Mouse (Mus musculus) mouse trophoblast stem cell (cell line): ENCODE data around the gene Fstl4.

Source experiments
- in situ Hi-C, 2 experiments: fragments of 300-500 bp; cut with MseI, MboI; formaldehyde crosslinking; loops; 2 replicates in 1 of 2; 3 replicates in 1 of 2; pipeline ENCODE4 v1.15.1; 2025

Gene Fstl4

DNA sequence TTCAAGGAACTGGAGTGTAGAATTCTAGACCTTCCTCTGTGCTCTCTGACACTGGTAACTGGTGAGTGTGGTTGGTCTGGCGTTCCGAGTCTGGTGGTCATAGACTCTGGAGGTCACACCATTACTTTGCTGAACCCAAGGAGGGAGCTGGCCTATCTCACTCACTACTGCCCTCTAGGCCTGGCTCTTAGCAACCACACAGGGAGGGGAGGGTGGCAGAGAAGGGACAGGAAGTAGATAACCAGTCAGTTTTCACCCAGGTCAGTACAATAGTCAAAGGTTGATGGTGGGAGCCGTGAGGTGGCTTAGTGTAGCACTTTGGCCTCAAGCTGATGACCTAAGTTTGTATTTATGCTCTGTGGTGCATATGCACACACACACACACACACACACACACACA lies 255.1 kb downstream of the Fstl4 start:
- in situ Hi-C loops = no loop called here

DNA sequence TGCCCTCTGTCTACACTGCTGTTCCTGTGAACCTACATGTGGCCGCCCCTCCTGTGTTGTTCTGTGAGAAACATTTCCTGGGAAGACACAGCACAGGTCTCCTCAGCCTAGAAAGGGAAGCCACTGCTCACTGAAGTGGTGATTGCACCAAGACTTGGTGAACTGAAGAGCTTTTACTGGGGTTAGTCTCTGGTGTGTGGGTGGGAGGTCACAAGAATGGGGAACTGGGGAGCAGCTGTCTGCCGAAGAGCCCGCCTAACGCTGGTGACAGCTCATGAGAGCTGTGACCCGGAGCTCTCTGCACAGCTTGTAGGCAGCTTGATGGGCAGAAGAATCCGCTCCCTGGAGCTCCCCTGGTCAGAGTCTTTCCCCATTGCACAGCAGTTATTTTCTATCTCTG lies 260.0 kb downstream of the Fstl4 start:
- in situ Hi-C loops = no loop called here

DNA sequence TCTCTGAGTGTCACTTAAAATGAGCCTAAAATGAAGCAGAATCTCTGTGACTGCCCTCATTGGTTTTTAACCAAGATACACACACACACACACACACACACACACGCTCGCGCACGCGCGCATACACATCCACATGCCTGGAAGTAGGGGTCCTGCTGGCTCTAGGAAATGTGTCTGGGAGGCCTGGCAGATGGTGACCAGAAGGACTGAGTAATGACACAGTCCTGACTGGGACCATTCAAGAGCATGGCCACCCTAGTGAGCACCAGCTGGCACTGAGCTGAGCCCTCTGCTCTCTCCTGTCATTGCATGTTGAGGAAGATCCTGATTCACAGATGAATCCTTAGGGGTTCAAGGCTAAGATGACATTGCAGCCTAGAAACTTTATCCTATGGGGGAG lies 261.3 kb downstream of the Fstl4 start:
- in situ Hi-C loops = no loop called here

DNA sequence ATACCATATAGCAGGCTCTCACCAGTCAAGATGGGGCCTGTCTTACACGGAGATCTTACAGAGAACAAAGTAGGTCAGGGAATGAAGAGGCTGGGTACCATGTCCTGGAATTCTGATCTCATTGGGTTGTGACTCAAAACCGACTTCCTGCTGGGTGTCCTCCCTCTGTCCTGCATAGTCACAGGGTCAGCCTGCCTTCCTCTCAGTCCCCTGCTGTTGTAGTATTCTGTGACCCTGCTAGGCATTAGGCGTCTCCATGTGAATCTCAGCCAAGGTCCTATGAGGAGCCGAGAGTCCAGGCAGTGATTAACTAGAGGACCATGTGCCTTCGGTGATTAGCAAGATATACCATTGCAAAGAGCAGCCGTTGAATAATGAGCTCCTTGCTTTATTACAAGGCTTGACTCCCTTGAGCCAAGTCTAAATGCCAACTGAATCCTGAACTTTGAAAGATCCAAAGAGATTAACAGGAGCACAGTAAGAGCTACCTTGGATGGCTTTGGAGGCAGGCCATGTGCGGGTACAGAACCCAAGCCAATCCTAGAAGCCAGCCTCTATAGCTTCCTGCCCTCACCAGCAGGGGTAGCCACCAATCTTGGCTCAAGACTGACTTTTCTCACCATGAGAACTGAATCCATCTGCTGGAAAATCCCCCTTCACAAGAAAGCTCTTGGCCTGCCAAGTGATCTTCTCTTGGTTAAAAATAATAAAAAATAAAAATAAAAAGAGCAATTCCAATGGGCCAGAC lies 264.2 kb downstream of the Fstl4 start:
- in situ Hi-C loops = no loop called here

DNA sequence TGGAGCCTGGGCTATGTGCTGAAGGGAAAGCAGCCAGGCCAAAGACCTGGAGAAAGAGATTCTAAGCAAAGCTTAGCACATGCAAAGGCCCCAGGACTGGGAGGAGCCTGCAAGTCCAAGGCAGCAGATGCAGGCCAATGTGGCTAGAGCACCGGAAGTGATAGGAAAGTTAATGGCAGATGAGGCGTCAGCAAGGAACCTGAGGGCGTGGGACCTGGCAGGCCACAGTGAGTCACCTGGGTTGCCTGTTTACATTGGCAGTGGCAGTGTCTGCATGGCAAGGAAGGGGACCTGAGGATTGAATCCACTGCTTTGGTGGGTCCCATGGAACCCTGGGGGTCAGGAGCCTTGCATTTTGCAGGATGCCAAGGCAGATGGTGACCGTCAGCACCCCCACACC lies 267.3 kb downstream of the Fstl4 start:
- in situ Hi-C loops = loop anchor here in 1 of 2 experiments (10.0 kb wide), 1 partner anchor 607 kb away; no protein-coding TSS in a partner anchor

DNA sequence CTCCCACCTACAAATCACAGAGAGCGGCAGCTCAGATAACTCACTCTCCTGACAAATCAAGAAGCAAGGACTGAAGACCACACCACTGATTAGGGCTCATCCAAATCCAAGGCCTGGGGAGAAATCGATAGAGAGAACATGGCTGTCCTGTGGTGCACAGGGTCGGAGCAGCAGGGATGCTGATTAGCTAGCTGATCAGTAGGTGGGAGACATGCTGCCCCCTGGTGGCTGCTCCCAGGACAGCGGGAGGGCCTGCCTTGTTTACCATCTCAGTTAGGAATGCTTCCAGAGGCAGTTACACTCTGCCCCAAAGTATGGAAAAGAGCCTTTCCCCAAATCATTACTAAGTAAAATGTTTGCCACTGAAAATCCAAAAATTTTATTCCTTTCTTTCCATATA lies 267.9 kb downstream of the Fstl4 start:
- in situ Hi-C loops = loop anchor here in 1 of 2 experiments (10.0 kb wide), 1 partner anchor 608 kb away; no protein-coding TSS in a partner anchor

DNA sequence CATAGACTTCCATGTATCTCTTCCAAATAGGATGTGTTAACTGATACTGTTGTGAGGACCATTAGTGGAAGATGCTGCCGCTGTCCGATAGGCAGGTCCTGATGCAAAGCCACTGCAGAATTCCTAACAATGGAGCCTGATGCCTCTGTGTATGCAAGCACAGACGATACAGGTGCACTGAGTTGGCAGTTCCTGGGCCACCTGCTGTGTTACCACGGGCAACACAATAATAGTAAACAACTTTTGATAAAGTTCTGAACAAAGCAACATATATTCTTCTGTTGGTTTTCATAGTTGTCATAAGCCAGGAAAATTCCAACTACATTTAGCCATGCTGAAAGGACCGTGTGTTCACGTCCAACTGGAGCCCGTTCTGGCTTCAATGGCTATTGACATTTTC lies 271.0 kb downstream of the Fstl4 start:
- in situ Hi-C loops = loop anchor here in 1 of 2 experiments (10.0 kb wide), 1 partner anchor 611 kb away; no protein-coding TSS in a partner anchor

DNA sequence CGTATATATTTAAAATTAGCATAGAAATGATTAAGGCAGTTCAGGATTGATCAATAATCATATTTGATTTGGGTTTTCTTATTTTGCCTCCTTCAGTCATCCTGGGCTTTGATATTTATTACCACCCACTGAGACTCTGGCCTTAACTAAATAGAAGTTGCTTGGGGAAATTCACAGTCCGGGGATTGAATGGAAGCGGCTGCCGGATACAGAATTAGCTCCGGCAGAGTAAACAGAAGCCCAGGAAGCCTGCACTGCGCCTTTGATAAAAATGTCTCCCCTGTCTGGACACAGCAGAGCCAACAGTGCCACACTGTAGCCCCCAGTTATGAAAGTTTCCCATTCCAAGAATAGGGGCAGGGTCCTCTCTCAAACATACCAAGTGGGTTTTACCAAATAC lies 282.4 kb downstream of the Fstl4 start:
- in situ Hi-C loops = no loop called here

DNA sequence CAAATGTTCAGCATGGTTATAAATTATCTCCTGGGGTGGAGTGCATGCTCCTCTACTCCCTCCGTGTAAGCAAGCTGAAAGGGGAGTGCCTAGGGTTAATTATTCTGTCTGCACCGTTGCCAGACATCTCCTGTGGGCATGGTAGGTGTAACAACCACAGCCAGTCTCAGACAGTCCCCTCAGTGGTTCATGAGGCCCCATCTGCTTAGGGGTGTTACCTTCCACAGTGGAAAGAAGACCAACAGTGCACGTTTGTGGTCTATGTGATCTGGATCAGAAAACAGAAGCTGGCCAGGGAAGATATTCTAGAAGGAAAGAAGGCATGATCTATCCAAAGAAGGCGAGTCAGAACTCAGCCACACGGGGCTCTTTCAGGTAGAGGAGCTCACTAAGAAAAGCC lies 289.7 kb downstream of the Fstl4 start:
- in situ Hi-C loops = no loop called here

DNA sequence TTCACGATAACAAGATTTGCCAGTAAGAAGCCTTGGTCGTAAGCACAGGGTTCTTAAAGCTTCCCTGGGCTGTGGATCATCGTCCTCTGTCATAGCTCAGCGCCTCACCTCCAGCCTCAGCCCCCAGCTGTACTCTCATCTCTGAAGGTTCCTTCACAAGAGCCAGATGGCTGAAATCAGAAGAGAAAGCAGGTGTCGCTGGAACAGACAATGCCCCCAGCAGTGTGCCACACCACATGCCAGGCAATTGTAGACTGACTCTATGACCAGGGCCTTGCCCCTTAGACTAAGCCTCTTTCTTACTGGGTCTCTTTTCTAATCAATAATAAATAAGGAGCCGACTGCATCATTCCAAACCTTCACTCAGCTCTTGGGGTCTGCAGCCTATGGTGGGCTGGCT lies 291.5 kb downstream of the Fstl4 start:
- in situ Hi-C loops = no loop called here

DNA sequence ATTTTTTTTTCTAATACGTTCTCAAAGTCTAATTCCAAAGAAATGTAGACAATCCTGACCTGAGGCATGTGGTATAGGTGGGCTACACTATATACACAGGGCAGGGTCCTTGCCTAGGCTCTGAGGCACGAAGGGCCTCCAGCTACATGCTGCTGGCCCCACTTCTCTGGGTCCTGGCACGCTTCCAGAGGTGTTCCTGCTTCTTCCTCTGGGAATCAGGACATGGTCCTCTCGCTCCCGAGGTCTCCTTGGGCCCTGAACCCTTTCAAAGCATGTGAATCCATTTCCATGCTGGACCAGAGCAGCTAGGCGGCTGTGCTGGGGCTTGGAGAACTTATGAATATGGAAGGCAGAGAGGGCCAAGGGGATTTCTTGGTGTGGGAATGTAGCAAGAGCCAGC lies 292.3 kb downstream of the Fstl4 start:
- in situ Hi-C loops = no loop called here

DNA sequence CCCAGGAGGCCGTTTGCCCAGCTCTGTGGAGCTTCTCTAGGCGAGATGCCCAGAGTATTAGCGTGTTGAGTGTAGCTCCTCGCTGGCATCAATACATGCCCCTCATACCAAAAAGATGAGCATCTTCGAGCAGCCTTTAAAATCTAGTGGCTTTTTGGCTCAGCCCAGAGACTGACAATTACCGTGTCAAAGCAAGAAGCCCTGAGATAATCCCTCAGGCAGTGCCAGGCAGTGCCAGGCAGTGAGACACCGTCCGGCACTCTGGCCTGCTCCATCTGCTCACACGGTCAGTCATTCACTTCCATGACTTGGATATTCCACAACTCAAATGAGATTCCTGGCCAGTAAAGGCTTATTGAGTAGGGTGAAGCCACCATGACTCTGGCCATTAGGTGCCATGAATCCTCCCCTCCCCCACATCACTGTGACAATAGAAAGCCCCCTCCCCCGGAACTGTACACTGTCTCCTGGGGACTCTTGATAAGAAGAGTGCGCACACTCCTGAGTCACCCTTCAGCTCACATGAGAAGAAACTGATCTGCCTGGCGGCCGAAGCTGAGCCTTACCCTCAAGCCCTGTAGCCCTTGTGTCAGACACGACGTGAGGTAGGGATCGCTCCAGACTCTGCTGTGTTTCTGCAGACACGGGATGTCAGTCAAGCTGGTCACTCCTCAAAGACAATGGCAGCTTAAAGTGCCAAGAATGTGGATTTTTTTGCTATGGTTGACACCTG lies 293.6 kb downstream of the Fstl4 start:
- in situ Hi-C loops = no loop called here

DNA sequence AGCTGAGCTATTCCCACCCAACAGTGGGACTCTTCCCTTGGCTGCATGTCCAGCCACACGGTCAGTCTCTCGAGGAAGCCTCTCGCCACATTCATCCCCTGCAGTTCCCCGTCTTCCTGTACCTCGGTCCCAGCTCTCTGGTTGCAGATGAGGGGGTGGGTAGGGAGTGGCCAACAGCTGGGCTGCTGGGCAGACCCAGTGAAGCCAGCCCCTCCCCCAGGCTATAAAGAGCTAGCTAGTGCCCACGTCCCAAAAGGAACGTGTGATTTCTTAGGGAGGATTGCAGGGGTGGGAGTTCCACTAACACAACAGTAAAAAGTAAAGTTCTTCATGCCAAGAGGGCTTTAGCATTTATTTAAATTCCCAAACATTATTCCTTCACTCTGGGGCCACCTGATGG lies 294.1 kb downstream of the Fstl4 start:
- in situ Hi-C loops = no loop called here

DNA sequence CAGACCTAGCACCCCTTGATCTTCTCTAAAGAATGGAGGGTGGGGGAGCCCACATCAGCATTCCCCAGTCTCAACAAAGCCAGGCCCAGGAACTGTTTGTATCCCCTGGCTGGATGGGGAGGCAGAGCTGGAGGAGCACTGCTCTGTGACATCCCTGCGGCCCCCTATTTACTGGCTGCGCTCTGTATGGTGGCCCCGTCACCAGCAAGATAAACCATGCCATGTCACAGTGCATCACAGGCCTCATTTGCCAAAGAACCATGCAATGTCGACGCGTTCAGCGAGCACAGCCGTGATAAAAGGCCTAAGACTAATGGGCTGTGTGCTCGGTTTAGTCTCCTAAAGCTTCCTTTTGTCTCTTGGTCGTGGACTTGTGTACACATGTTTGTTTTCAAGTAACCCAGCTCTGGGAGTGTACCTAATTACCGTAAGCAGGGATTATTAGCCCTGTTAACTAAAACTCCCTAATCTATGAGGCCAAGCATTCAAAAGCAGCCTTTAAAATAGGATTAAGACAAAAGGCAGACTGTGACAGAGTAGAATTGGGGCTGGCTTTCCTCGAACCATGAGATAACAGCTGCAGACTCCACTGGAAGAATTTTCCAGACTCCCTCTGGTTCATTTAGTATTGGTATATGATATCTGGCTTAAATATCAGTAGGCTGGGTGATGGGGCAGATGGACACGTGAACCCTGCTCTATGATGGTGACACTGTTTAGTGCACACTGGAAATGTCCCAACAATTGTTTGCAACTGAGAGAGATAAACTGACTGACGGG lies 303.5 kb downstream of the Fstl4 start:
- in situ Hi-C loops = no loop called here

DNA sequence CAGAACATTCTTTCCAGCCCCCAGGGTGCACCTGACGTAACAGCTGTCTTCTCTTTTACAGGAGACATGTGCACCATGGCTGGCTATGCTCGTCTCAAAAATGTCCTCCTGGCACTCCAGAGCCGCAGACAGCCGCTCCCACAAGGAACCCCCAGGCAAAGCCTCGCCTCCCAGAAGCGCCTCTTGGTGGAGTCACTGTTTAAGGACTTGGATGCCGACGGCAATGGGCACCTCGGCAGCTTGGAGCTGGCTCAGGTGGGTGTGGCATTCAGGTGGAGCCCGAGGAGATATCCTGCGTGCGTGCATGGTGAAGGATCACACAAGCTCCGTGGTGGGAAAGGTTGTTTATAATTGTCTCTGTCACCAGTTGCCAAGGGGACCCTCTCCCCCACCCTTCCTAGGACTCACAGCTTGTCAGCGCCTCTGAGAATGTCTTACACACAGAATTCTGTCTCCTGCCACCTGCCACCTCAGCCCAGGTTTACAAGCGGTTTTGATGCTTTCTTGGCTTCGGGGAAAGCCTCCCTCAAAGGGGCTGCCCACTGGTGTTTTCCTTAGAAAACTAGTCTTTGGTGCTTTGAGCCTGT lies 304.1 kb downstream of the Fstl4 start:
- in situ Hi-C loops = no loop called here

DNA sequence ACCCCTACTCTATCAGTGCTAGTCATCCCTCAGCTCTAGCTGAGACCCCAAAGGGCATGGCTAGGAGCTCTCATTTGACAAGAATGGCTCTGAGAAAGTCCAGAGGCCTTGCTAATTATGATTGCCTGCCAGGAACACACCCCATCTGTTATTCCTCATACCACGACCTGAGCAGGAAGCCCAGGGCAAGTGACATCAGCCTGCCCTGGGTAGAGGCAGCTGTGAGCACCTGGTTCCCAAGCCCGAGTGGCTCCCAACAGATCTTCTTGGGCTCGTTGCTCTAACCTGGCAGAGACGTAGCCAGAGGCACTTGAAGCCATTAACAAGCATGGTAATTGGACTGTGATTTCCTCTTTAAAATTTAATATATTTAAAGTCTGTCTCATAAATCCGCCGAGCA lies 305.3 kb downstream of the Fstl4 start:
- in situ Hi-C loops = no loop called here

DNA sequence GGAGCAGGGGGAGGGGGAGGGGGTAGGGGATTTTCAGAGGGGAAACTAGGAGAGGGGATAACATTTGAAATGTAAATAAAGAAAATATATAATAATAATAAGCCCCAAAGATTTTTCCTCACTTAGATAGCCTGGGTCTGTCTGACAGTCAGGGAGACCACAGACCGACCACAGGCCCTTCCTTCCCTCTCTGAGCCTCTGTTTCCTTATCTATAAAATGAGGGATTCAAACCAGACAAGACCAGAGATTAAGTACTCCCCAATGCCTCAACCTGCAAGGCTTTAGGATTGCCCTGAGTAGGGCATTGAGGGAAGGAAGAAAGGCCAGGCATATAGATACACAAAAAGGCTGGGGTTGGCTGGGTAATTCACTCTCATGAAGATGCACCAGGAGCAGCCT lies 307.2 kb downstream of the Fstl4 start:
- in situ Hi-C loops = no loop called here

DNA sequence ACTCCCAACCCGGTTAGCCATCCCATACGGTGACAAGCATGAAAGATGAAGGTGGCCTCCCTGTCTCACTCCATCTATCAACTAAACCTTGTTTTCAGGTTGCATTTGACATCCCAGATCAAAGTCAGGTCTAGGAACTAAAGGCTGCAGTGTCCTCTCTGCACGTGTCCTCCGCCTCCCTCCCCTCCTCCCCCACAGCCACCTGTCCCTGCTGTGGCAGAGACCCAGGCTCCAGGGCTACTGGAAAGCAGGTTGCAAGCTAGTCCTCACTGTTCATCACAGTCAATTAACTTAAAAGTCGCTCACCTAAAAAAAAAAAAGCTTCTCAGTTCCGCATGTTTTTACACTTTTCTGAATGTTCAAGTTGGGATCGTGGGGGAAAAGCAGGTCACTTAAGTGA lies 313.2 kb downstream of the Fstl4 start:
- in situ Hi-C loops = no loop called here

DNA sequence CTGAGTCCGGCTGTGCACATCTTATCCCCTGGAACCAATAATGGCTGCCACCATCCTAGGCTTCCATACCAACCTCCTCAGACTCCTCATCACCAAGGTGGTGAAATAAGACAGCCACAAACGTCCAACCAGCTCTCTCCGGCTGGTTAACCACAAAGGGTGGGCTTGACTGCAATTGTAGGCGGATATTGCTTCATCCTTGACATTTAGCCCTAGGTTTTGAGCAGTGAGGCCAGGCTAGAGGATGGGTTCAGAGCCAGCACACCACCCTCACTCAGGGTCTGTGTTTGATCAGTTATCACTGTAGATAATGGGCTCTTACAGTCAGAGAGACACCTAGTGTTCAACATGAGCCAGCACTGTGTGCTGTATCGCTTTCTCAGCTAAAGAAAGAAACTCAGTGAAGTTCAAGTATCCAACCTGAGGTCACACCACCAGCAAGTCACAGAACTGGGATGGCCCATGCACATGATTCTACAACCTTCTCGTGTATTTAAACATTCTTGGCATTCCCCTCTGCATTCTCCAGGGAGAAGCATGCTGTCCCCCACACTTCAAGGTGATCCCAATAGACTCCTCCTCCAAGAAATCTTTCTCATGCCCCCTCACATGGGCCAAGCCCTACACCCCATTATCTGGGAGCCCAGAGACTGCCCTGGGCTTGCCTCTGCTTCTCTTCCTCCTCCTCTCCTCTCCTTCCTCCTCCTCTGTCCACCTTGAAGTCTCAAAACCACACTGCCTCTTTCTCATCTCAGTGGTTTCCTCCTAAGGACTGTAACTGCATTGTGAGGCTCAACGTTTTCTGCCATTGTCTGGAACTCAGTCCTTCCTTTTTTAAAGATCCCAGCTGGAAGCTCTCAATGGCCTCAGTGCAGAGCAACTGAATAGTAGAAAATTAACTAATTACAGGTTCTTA lies 314.2 kb downstream of the Fstl4 start:
- in situ Hi-C loops = no loop called here

DNA sequence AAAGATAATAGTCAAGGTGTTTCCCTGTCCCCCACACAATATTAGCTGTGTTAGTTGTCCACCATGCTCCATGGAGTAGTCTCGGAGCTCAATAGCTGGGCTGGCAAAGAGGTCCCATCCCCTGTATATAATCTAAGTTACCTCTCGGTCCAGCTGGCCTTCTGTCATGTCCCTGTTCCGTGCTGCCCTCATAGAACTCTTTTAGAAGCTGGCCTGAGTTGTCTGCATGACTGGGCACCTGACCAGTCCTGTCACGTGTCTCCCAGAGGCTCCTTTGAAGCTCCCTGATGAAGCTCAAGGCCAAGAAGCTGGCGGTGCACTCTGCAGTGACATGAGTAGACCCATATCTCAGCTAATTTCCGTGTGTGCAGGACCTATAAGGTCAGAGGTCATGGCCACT lies 316.9 kb downstream of the Fstl4 start:
- in situ Hi-C loops = no loop called here

DNA sequence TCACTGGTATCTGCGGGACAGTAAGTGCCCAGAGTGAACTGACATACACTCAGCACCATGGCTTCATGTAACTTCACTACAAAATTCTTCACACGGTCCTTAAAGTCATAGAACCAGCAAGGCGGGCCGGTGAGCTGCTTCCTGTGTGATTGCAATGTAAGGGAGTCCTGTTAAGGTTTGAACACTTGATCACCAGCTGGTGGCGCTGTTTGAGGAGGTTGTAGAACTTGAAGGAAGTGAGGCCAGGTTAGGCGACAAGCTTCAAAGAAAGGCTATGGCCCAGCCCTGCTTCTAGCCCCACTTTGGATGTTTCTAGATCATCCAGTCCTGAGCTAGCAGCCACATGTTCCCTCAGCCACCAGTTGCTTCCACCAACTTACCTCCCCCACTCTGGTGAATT lies 320.9 kb downstream of the Fstl4 start:
- in situ Hi-C loops = no loop called here
